Mouse (Mus musculus) kidney, adult 9 months (tissue): Measurements from ENCODE around the gene Cldn18.

Source experiments
- DNase-seq: peaks from one replicate; pipeline ENCODE4 v3.0.0; 2022

Gene Cldn18

GRCm38 (mm10) chr9:99717134-99717533 lies at the start of gene Cldn18:
Gene Cldn18 (minus strand): TSS chr9:99717267.
- no peak for DNase-seq

GRCm38 (mm10) chr9:99763530-99763929 lies 46.5 kb upstream of the Cldn18 start:
- peak; percentile 25 for DNase-seq

GRCm38 (mm10) chr9:99750272-99750671 lies 33.2 kb upstream of the Cldn18 start:
- peak; percentile 12 for DNase-seq

- DNase-seq = no peak
Measured at GRCm38 (mm10) chr9:99748279-99748678, 31.2 kb upstream of the Cldn18 start.

GRCm38 (mm10) chr9:99747731-99748130 lies 30.7 kb upstream of the Cldn18 start:
- DNase-seq = no peak

- DNase-seq = no peak
Measured at GRCm38 (mm10) chr9:99744548-99744947, 27.5 kb upstream of the Cldn18 start.

- peak; percentile 68 for DNase-seq
Measured at GRCm38 (mm10) chr9:99729943-99730646, 13.0 kb upstream of the Cldn18 start.

GRCm38 (mm10) chr9:99727819-99728218 lies 10.8 kb upstream of the Cldn18 start:
- DNase-seq = peak; percentile 38

GRCm38 (mm10) chr9:99725278-99725677 lies 8.2 kb upstream of the Cldn18 start:
- DNase-seq = no peak

GRCm38 (mm10) chr9:99720011-99720410 lies 2.9 kb upstream of the Cldn18 start:
- no peak for DNase-seq

- no peak for DNase-seq
Measured at GRCm38 (mm10) chr9:99710297-99710696, 6.8 kb downstream of the Cldn18 start.

- DNase-seq = no peak
Measured at GRCm38 (mm10) chr9:99709588-99710248, 7.3 kb downstream of the Cldn18 start.

GRCm38 (mm10) chr9:99707425-99708126 lies 9.5 kb downstream of the Cldn18 start:
- peak; percentile 77 for DNase-seq

- no peak for DNase-seq
Measured at GRCm38 (mm10) chr9:99706264-99706663, 10.8 kb downstream of the Cldn18 start.

- no peak for DNase-seq
Measured at GRCm38 (mm10) chr9:99703711-99704110, 13.4 kb downstream of the Cldn18 start.

GRCm38 (mm10) chr9:99702215-99702614 lies 14.9 kb downstream of the Cldn18 start:
- DNase-seq = no peak

GRCm38 (mm10) chr9:99701187-99701586 lies 15.9 kb downstream of the Cldn18 start:
- DNase-seq = no peak

- DNase-seq = no peak
Measured at GRCm38 (mm10) chr9:99699752-99700389, 17.2 kb downstream of the Cldn18 start.

GRCm38 (mm10) chr9:99694961-99695360 lies 22.1 kb downstream of the Cldn18 start:
- no peak for DNase-seq

GRCm38 (mm10) chr9:99690386-99690785 lies 26.7 kb downstream of the Cldn18 start:
- DNase-seq = peak; percentile 64

- peak; percentile 28 for DNase-seq
Measured at GRCm38 (mm10) chr9:99689796-99690195, 27.3 kb downstream of the Cldn18 start.

GRCm38 (mm10) chr9:99685536-99686231 lies 31.4 kb downstream of the Cldn18 start:
- DNase-seq = peak; percentile 37

GRCm38 (mm10) chr9:99685061-99685521 lies 32.0 kb downstream of the Cldn18 start:
- no peak for DNase-seq
